Mouse (Mus musculus) liver, postnatal 0 days (tissue): Measurements from ENCODE around the gene Fuz.

ENCODE experiments used
- CTCF ChIP-seq: sonication (generic); IDR thresholded peaks from 2 replicates; pipeline ENCODE4 v1.5.1; 2016; ENCODE audit warnings: antibody characterized with exemption, low read depth
- EP300 ChIP-seq: IDR thresholded peaks from 2 replicates; pipeline ENCODE4 v1.6.1; 2016; ENCODE audit warnings: antibody characterized with exemption, low read depth, mild to moderate bottlenecking

- TF ChIP-seq CTCF = no peak
- TF ChIP-seq EP300 = no peak
Measured at GRCm38 (mm10) chr7:44942904-44943303, 47.0 kb downstream of the Fuz start, which contains the start of gene Tsks.
